Mouse (Mus musculus) midbrain, embryonic 14.5 days (tissue): ENCODE results near the gene Fbp2. TPM values are rescaled to one million over a fixed set of nuclear protein-coding genes. Genes with fewer than 3 reads are reported as not detected.

Experiments used
- ATAC-seq: fragments of 200-750 bp; cut with Nextera tagmentation; 2 replicates; pipeline ENCODE4 v1.8.0; 2017; ENCODE audit warnings: moderate number of reproducible peaks, moderate library complexity; ENCODE audit not compliant: low FRiP score, low TSS enrichment
- DNase-seq: peaks from one replicate; pipeline ENCODE4 v3.0.0-alpha.2; 2015
- H3K27ac ChIP-seq: fragments of 300-500 bp; sonication (generic); replicated peaks from 2 replicates; pipeline ENCODE4 v1.5.1; 2014; ENCODE audit warnings: mild to moderate bottlenecking, low read depth, low read length, moderate library complexity
- H3K27me3 ChIP-seq: fragments of 300-500 bp; sonication (generic); 2 replicates; pipeline ENCODE4 v1.6.1; 2014; ENCODE audit warnings: low read length, control low read depth, mixed read lengths; ENCODE audit not compliant: control insufficient read depth, insufficient read depth
- H3K36me3 ChIP-seq: fragments of 300-500 bp; sonication (generic); 2 replicates; pipeline ENCODE4 v1.6.1; 2014; ENCODE audit warnings: low read length, control low read depth; ENCODE audit not compliant: control insufficient read depth, insufficient read depth
- H3K4me1 ChIP-seq: fragments of 300-500 bp; sonication (generic); 2 replicates; pipeline ENCODE4 v1.6.1; 2014; ENCODE audit warnings: mild to moderate bottlenecking, antibody characterized with exemption, low read length, control low read depth; ENCODE audit not compliant: control insufficient read depth, insufficient read depth
- H3K4me2 ChIP-seq: fragments of 300-500 bp; sonication (generic); 2 replicates; pipeline ENCODE4 v1.6.1; 2014; ENCODE audit warnings: mild to moderate bottlenecking, low read length, moderate library complexity
- H3K4me3 ChIP-seq: fragments of 300-500 bp; sonication (generic); replicated peaks from 2 replicates; pipeline ENCODE4 v1.5.1; 2014; ENCODE audit warnings: low read depth, low read length
- H3K9ac ChIP-seq: fragments of 300-500 bp; sonication (generic); replicated peaks from 2 replicates; pipeline ENCODE4 v1.6.1; 2014; ENCODE audit warnings: mild to moderate bottlenecking, low read length, moderate library complexity
- H3K9me3 ChIP-seq: fragments of 300-500 bp; sonication (generic); 2 replicates; pipeline ENCODE4 v1.6.1; 2016; ENCODE audit warnings: low read length, control low read depth, mixed read lengths; ENCODE audit not compliant: control insufficient read depth
- WGBS: fragments of 180-500 bp; shearing (Covaris S2); extraction: QIAGEN DNeasy Blood & Tissue Kit; methylation state at CpG from one replicate; pipeline ENCODE4 v1.1.7; 2014; 5-methylcytosine and 5-hydroxymethylcytosine counted together
- polyA plus RNA-seq: library from polyadenylated mRNA; unstranded; fragments of >200 nt; fragmentation: Nextera tagmentation; extraction: Ambion mirVana; gene quantifications from 2 replicates; pipeline ENCODE4 v1.2.1, GENCODE M21; 2014

The Fbp2 gene
- polyA plus RNA-seq, 1 experiment from 2014 or later = 0.83 TPM

DNA sequence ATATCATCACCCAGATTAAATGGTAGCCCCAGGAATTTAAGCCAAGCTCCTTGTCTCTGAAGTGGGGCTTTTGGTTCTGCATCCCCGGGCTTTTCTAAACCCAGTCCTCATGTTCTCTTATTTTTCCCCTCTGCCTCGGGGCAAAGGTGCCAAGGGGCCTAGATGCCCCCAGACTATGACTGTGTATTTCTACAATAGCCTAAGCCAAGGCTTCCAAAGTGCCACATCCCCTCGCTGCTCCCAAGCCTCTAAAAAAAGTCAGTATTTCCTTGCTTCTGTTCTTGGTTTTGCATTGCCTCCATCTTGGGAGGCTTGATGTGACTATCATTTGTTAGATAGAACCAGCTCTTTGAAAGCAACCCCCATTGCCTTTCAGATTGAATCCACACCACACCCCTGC lies 26.3 kb upstream of the Fbp2 start:
- no peaks in the 10 kb centered on the region for H3K9me3 ChIP-seq
- H3K27ac ChIP-seq = no peak overlapping the region
- peaks cover 22% of the 10 kb centered on the region for H3K27me3 ChIP-seq
- no peaks in the 10 kb centered on the region; the same call in 1 of the 2 replicates for H3K4me1 ChIP-seq
- no peak overlapping the region for H3K4me2 ChIP-seq
- no peak overlapping the region for H3K4me3 ChIP-seq
- WGBS = 79% methylated on average over 3 of the region's 3 CpGs
- ATAC-seq (no peak), DNase-seq (no peak)
- no peak overlapping the region for H3K9ac ChIP-seq
- H3K36me3 ChIP-seq = no peaks in the 10 kb centered on the region

DNA sequence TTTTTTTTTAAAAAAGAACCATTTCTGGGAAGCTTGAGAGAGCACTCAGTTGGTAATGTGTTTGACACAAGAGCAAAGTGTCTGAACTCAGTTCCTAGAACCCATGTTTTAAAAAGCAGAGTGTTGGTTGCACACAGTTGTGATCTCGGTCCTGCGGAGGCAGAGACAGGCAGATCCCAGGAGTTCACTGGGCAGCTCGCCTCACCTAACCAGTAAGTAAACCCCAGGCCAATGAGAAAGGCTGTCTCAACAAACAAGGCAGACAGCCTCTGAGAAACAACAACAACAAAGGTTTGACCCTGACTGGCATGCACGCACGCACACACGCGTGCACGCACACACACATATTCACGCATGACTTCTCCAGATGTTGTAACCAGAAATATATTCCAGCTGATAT lies 25.7 kb upstream of the Fbp2 start:
- ATAC-seq = no peak
- WGBS = 95% methylated on average over 9 of the region's 9 CpGs

DNA sequence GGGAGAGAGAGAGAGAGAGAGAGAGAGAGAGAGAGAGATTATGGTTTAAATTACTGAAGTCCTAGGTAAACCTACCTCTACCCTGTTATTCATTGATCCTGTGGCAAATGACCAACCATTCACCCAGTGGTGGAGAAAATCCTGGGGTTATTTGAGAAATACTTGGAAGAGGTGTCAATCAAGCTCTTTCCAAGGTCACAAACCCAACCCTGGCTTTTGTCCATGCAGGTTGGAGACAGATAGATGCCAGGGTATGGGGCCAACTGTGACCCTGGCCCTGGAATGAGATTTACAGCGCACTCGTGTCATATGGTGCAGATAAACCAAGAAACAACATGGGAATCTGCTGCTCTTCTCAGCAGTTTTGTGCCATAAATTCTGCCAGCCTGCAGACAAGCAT lies 25.2 kb upstream of the Fbp2 start:
- H3K27ac ChIP-seq = no peak overlapping the region
- WGBS = 71% methylated on average over 2 of the region's 2 CpGs

More for the DNA sequence above, 25.7 kb upstream of the Fbp2 start:
- Histone ChIP-seq H3K36me3 (no peaks in the 10 kb centered on the region), H3K4me2 (no peak overlapping the region), H3K4me3 (no peak overlapping the region), H3K27me3 (peaks cover 22% of the 10 kb centered on the region), H3K9me3 (no peaks in the 10 kb centered on the region), H3K27ac (no peak overlapping the region), H3K4me1 (no peaks in the 10 kb centered on the region; the same call in 1 of the 2 replicates), H3K9ac (no peak overlapping the region)
- DNase-seq = no peak

DNA sequence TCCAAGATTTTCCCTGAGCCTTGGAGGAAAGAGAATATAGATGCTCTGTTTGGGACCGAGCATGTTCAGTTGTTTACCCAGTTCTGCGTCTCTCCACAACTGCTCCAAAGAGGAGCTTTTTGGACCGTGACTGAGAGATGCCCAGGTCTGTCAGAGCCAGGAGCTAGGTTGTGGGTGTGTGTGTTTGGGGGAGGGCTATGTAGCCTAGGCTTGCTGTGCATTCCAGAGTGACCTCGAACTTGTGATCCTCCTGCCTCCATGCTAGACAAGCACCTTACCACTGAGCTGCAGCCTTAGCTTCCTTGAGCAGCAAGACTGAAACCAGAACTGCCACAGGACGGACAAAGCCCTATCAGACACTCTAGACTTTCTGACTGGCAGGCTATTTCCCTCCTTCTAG lies 24.6 kb upstream of the Fbp2 start:
- Histone ChIP-seq H3K4me2 (no peak overlapping the region), H3K27me3 (peaks cover 12% of the 10 kb centered on the region), H3K36me3 (no peaks in the 10 kb centered on the region), H3K9ac (no peak overlapping the region), H3K27ac (no peak overlapping the region), H3K4me3 (no peak overlapping the region), H3K4me1 (no peaks in the 10 kb centered on the region; the same call in 1 of the 2 replicates), H3K9me3 (no peaks in the 10 kb centered on the region)
- WGBS = 83% methylated on average over 5 of the region's 5 CpGs
- DNase-seq = no peak
- ATAC-seq = no peak

More for the DNA sequence above, 25.2 kb upstream of the Fbp2 start:
- H3K4me2 ChIP-seq = no peak overlapping the region
- H3K9me3 ChIP-seq = no peaks in the 10 kb centered on the region
- DNase-seq (no peak), ATAC-seq (no peak)
- no peaks in the 10 kb centered on the region for H3K36me3 ChIP-seq
- no peak overlapping the region for H3K9ac ChIP-seq
- H3K27me3 ChIP-seq = peaks cover 18% of the 10 kb centered on the region
- no peaks in the 10 kb centered on the region; the same call in 1 of the 2 replicates for H3K4me1 ChIP-seq
- H3K4me3 ChIP-seq = no peak overlapping the region

DNA sequence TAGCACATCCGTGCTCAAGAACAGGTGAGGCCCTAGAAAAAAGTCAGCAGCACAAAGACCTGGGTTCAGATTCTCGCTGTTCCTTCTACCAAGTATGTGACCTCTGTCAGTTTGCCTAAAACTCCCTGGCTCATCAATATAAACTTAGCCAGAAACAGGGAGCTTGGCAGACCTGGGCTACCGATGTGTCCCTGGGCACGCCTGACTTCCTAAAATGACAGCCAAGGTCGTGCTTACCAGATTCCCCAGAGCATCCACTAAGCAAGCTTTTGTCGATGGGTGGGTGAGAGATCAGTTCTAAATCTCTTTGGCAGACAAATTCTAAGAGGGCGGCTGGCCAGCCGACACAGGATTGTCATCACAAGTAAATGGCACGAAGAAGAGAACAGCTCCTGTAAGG lies 23.1 kb upstream of the Fbp2 start:
- Histone ChIP-seq H3K36me3 (no peaks in the 10 kb centered on the region), H3K9ac (no peak overlapping the region), H3K4me2 (no peak overlapping the region), H3K4me1 (no peaks in the 10 kb centered on the region), H3K27ac (no peak overlapping the region), H3K4me3 (no peak overlapping the region), H3K27me3 (no peaks in the 10 kb centered on the region), H3K9me3 (no peaks in the 10 kb centered on the region)
- ATAC-seq (no peak), DNase-seq (no peak)
- 85% methylated on average over 9 of the region's 9 CpGs for WGBS

DNA sequence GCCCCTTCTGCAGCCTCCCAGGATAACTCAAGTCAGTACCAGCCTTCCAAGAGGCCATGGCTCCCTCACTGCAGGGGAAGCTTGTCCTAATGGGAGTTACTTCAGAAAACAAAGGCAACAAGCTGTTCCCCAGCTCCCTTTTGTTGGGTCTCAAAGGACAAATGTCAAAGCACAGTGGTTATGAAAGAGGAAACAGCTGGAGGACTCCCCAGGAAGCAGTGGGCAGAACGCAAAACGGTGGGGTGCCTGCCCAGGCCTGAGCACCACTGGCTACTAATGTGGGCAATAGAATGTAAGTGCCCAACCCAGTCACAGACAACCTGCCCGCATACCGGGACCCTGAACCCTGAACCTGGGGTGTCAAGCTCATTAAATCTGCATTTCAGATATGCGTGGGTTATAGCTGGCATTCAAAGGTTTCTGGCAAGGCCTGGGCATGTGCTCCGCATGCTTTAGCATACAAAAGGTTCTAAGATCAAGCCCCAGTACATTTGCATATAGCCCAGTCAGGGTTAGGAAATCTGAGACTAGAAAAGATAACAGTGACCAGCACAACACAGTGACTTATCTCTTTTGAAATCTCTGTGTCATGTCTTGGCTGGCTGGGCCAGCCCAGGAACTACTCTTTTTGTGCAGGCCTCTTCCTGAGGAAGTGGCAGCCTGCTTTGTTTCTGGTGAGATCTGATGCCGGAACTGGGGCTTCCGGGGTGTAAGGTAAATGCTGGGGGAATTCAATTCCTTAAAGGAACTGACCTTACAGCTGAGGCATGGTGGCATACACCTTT lies 21.8 kb upstream of the Fbp2 start:
- H3K9me3 ChIP-seq = no peaks in the 10 kb centered on the region
- no peaks in the 10 kb centered on the region for H3K36me3 ChIP-seq
- no peak overlapping the region for H3K9ac ChIP-seq
- no peaks in the 10 kb centered on the region for H3K4me1 ChIP-seq
- H3K27ac ChIP-seq = no peak overlapping the region
- no peak overlapping the region for H3K4me3 ChIP-seq
- ATAC-seq = no peak
- 23% methylated on average over 8 of the region's 8 CpGs for WGBS
- H3K27me3 ChIP-seq = no peaks in the 10 kb centered on the region
- H3K4me2 ChIP-seq = no peak overlapping the region
- no peak for DNase-seq

DNA sequence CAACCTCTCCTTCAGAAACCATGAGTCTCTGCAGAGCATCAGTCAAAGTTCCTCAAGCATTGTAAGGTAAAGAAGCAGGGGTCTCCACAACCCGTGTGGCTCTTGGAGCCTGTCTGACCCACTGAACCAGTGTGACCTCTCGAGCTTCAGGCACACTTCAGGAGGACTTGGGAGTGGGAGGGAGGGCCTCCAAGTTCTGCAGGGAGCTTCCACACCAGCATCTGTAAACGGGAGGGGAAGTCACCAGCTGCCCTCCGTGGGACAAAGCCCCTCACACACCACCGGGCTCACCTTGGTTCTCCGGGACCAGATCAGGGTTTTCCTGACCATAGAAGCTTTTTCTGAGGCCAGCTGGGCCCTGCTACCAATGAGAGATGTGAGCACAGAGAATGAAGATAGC lies 21.2 kb upstream of the Fbp2 start:
- Histone ChIP-seq H3K27ac (no peak overlapping the region), H3K9me3 (no peaks in the 10 kb centered on the region), H3K4me2 (no peak overlapping the region), H3K4me3 (no peak overlapping the region), H3K36me3 (no peaks in the 10 kb centered on the region), H3K27me3 (no peaks in the 10 kb centered on the region), H3K9ac (no peak overlapping the region), H3K4me1 (no peaks in the 10 kb centered on the region)
- WGBS = 21% methylated on average over 6 of the region's 6 CpGs
- DNase-seq (no peak), ATAC-seq (no peak)

DNA sequence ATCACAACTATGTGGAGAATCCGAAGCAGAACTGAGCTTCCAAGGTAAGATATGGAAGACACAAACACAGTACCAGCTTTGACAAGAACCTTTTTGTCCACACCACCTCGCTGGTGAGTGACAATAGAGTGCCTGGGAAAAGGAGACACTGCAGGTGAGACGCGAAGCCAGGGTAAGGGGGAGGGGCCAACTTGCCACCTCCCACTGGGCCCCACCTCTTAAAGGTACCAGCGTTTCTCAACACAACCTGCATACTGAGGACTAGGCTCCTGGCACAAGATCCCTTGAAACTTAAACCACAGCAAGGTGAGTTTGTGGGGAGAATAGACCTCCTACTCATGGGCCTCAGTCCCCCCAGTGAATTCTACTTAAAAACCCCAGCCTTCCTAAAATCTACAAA lies 19.0 kb upstream of the Fbp2 start:
- WGBS = 5% methylated on average over 5 of the region's 5 CpGs
- no peak overlapping the region for H3K27ac ChIP-seq
- no peaks in the 10 kb centered on the region for H3K9me3 ChIP-seq
- DNase-seq (no peak), ATAC-seq (no peak)
- no peaks in the 10 kb centered on the region for H3K4me1 ChIP-seq
- H3K4me2 ChIP-seq = no peak overlapping the region
- H3K36me3 ChIP-seq = no peaks in the 10 kb centered on the region
- no peaks in the 10 kb centered on the region for H3K27me3 ChIP-seq
- H3K4me3 ChIP-seq = no peak overlapping the region
- no peak overlapping the region for H3K9ac ChIP-seq

DNA sequence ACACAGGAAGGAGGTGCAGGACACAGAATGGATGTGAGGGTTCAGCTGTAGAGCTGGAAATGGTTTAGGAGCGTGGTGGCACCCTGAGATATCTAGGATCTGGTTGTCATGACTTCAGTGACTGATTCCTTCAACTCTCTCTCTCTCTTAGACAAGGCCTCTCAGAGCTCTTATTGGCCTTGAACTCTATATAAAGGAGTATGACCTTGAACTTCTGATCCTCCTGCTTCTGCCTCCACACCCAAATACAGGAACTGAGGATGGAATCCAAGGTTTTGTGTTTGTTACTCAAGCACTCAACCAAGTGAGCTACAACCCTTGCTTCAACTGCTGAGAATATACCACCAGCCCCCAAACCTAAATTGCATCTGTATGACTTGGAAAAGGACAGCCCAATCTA lies 17.9 kb upstream of the Fbp2 start:
- DNase-seq = no peak
- H3K9ac ChIP-seq = no peak overlapping the region
- WGBS = 72% methylated on average over 1 of the region's 1 CpGs

More for the DNA sequence above, 17.9 kb upstream of the Fbp2 start:
- no peak overlapping the region for H3K4me3 ChIP-seq
- no peak overlapping the region for H3K4me2 ChIP-seq
- H3K27ac ChIP-seq = no peak overlapping the region
- H3K4me1 ChIP-seq = no peaks in the 10 kb centered on the region
- ATAC-seq = no peak
- H3K9me3 ChIP-seq = no peaks in the 10 kb centered on the region
- H3K36me3 ChIP-seq = no peaks in the 10 kb centered on the region
- no peaks in the 10 kb centered on the region for H3K27me3 ChIP-seq
